Mouse (Mus musculus): ENCODE measurements around the gene Ptdss2.

DNA sequence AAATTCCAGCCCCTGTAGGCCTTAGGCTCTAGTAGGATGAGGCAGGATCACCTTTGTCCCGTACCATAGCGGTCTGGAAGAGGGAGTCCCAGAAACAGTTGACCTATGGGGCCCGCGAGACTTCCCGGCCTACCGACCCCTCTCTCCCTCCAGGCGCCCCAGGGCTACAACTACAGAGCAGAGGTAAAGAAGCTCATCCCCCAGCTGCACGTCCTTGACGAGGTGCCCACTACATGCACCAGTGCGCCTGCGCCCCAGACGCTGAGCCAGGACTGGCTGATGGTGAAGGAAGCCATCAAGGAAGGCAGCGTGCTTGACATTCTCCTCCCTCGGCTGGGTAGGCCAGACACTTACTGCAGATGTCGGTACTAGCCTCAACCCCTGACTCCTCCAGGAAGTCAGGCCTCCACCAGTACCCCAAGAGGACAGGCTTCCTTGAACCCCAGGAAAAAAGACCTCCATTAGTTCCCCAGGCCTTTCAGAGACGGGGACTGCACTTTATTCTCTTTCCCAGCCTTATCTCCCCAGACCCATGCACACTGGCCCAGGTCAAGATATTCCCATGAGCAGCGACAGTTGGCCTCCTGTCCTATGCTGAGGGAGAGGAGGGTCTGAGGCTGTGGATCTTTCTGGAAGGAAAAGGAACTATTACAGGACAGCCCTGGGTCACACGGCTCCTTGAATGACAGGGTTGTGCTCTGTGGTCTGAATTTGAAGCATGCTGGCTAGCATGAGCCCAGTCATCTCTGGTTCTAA, 84.2 kb downstream of the Ptdss2 start:
- TF ChIP-seq CTCF (IDR thresholded peaks at IDR 0.05; ENCODE audit: insufficient read depth, low read depth, low read length) (no peak), POLR2A (IDR thresholded peaks at IDR 0.05; ENCODE audit: insufficient read depth, low read depth, low read length) (no peak)
